Mouse (Mus musculus) hematopoietic stem cell, adult 5-6 weeks (primary cell): ENCODE measurements around the gene Ptgds. TPM values are rescaled to one million over a fixed set of nuclear protein-coding genes. Genes with fewer than 3 reads are reported as not detected.
A peak's percentile ranks its signal among the peaks of the same experiment; 100 is the strongest.

Experiments
- ATAC-seq, 2 experiments: fragments of 125-278 bp in 1 of 2; replicated peaks in 1 of 2; 2 replicates each; pipeline ENCODE4 v1.8.0; 2016 to 2017; ENCODE audit warnings: inconsistent platforms in 2 of 2, mild to moderate bottlenecking in 2 of 2, moderate number of reproducible peaks in 2 of 2, low read depth in 1 of 2, moderate TSS enrichment in 1 of 2; ENCODE audit not compliant: low FRiP score in 2 of 2, poor library complexity in 2 of 2, severe bottlenecking in 2 of 2, insufficient read depth in 1 of 2, low TSS enrichment in 1 of 2
- total RNA-seq: library from RNA; stranded (forward); fragments of 172-1452, 232-1000 nt; gene quantifications from 2 replicates; pipeline ENCODE4 v1.2.3, GENCODE M21; 2017

Gene Ptgds
- total RNA-seq, 1 experiment from 2014 or later, result 3.5 TPM

DNA sequence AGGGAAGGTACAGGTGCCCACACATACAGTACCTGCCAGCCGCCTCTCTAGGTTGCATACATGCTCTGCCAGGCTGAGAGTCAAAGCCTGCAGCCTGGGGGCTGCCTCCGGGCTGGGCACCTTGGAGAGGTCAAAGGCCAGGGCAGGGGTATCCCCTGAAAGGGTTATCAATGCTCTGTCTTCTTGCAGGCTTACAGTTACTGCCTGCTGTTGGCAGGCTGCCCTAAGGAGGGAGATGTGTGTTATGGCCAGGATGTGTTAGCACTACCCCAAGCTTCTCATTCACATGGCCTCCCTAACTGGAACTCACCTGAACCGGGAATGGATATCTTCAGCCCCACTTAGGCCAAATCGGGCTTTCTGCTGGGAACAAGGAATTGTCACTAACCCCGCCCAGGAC is 9.7 kb downstream of the Ptgds start:
- ATAC-seq, result no peak; a peak in 1 of 4 replicates

DNA sequence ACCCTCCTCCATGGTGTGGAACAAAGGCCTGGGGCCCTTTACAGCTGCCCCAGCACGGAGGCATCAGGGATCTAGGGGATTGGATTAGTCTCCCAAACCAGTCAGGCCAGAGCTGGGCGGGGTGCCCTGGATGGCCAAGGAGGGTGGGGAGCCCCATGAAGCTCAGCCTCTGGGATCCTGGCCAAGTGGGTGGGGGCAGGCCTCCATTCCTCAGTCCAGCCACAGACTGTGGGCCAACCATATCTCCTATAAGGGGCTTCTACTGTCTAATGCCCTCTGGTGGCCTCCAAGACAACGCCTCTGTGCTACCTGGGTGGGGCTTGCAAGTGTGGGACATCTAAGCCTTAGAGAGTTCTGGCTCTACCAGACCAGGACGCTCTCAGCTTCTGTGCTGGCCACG is 10.9 kb downstream of the Ptgds start:
- ATAC-seq, result no peak

- no peak for ATAC-seq
These were observed 12.6 kb downstream of the Ptgds start for GRCm38 (mm10) chr2:25457022-25457896.

DNA sequence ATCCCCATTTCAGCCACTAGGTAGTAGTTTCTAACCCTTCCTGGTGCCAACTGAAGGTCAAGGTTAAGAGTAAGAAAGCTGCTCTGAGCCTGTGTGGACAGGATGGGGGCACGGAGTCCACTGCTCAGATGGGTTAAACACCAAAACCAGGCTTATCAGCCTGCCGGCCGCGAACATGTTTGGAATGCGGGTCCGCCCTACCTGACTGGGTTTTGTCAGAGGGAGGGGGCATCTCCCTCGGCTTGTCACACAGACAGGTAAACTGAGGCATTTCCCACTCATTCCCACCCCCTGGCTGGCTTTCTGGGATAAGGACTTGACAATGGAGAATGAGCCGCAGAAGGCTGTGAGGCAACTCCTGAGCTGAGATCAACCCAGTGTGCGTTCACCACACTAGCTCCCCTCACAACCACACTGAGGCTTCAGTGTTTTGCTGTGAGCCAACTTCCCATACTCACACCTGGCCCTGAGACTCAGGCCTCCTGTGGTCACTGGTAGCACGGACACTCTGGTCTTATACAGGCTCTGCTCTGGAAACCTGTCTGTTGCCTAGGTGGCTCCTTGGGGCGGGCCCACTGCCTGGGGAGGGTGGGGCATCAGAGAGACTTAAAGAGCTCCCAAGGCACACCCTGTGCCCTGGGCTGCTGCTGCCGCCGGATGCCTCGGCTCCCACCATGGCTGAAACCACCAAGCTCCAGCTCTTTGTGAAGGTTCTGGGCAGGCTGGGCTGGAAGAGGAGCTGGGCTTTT is 13.5 kb downstream of the Ptgds start, which contains the start of gene Clic3:
Gene Clic3, plus strand, starts transcription at position 634 of the 749 bp plus-strand sequence.
- no peak for ATAC-seq

DNA sequence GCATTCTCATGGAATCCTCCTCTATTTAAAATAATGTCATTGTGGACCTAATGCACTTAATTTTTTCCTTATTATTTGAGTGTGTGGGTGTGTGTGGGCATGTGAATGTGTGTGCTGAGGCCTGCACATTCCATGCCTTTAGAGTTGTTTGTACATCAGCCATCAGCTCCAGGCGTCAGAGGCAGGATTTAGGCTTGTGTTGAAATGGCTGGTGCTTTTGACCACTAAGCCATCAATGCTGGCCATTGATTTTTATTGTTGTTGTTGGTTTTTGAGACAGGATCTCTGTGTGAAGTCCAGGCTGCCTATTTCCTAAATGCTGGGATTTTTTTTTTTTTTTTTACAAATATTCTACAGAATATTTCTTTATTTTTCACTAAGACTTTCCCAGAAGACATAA is 16.9 kb downstream of the Ptgds start:
- no peak for ATAC-seq

- peak; percentile 70 to 79 for ATAC-seq
These were observed 18.8 kb downstream of the Ptgds start for GRCm38 (mm10) chr2:25450853-25451647.

- no peak for ATAC-seq
These were observed 27.2 kb downstream of the Ptgds start for GRCm38 (mm10) chr2:25442682-25443081.

DNA sequence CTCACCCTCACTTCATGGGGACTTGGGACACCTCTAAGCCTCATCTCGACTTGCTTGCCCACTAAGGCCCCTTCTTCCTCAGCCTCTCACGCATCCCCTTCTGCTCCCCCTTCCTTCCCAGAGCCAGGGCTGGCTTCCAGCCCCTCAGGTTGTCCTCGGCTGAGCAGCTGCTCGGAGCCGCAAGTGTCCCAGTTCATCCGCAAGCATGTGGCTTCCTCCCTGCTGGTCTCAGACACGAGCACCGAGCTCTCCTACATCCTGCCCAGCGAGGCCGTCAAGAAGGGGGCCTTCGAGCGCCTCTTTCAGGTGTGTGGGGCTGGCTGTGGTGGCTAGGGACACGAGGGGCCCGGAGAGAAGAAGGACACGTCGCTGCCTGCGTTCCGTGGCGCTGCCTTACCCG is 28.8 kb downstream of the Ptgds start:
- no peak for ATAC-seq

- no peak for ATAC-seq
These were observed 33.5 kb downstream of the Ptgds start for GRCm38 (mm10) chr2:25436286-25436820.

DNA sequence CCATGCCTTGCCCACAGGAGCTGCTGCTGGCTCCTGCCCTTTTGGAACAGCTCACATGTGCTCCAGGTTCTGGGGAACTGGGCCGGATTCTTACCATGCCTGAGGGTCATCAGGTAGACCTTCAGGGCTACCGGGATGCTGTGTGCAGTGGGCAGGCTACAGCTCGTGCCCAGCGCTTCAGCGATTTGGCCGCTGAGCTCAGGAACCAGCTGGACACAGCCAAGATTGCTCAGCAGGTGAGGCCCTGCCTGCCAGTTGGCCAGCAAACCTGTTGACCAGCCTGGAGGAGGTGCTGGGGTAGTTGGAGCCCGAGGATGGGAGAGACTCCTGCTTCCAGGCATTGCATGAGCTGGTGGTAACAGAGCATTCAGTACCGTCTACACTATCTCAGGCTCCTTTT is 35.6 kb downstream of the Ptgds start:
- ATAC-seq, result no peak

GRCm38 (mm10) chr2:25433101-25433500 is 36.7 kb downstream of the Ptgds start:
- ATAC-seq, result no peak

GRCm38 (mm10) chr2:25432326-25433098 is 37.3 kb downstream of the Ptgds start:
- no peak for ATAC-seq

GRCm38 (mm10) chr2:25431308-25431855 is 38.5 kb downstream of the Ptgds start:
- ATAC-seq, result no peak

- ATAC-seq, result no peak
These were observed 39.2 kb downstream of the Ptgds start for GRCm38 (mm10) chr2:25430395-25431233.

- ATAC-seq, result no peak
These were observed 40.2 kb downstream of the Ptgds start for GRCm38 (mm10) chr2:25429435-25430180.
